Mouse (Mus musculus): ENCODE data around the gene St3gal3. TPM values are rescaled to one million over a fixed set of nuclear protein-coding genes. Genes with fewer than 3 reads are reported as not detected.

St3gal3 gene
- polyA plus RNA-seq, 1 experiment from 2014 or later: 4.5 TPM

GRCm38 (mm10) chr4:118147090-118147489, 12.4 kb upstream of the St3gal3 start:
- 94% methylated on average over 10 of the region's 10 CpGs for WGBS
- Histone ChIP-seq H3K36me3 (ENCODE audit: control insufficient read depth, insufficient read depth, low read length) (peaks cover 54% of the 10 kb centered on the region), H3K27me3 (replicated peaks; ENCODE audit: control insufficient read depth, insufficient read depth, low read length) (no peaks in the 10 kb centered on the region), H3K9me3 (ENCODE audit: control insufficient read depth, low read length) (no peaks in the 10 kb centered on the region), H3K27ac (ENCODE audit: low read depth, low read length) (no peak overlapping the region), H3K9ac (ENCODE audit: low read depth, low read length) (no peak overlapping the region), H3K4me2 (no peak overlapping the region), H3K4me3 (ENCODE audit: low read depth, low read length) (no peak overlapping the region), H3K4me1 (replicated peaks; ENCODE audit: control insufficient read depth, insufficient read depth, low read length) (peaks cover 2% of the 10 kb centered on the region; the same call in 1 of the 2 replicates)
- DNase-seq (ENCODE audit: low spot score) (no peak), ATAC-seq (replicated peaks; ENCODE audit: low FRiP score) (no peak)

- no peak overlapping the region for H3K9ac ChIP-seq (ENCODE audit: low read depth, low read length)
- H3K27ac ChIP-seq (ENCODE audit: low read depth, low read length): no peak overlapping the region
- H3K27me3 ChIP-seq (replicated peaks; ENCODE audit: control insufficient read depth, insufficient read depth, low read length): no peaks in the 10 kb centered on the region
- ATAC-seq (replicated peaks; ENCODE audit: low FRiP score) (no peak), DNase-seq (ENCODE audit: low spot score) (no peak)
- peaks cover 2% of the 10 kb centered on the region; the same call in 1 of the 2 replicates for H3K4me1 ChIP-seq (replicated peaks; ENCODE audit: control insufficient read depth, insufficient read depth, low read length)
- 75% methylated on average over 9 of the region's 9 CpGs for WGBS
- H3K9me3 ChIP-seq (ENCODE audit: control insufficient read depth, low read length): no peaks in the 10 kb centered on the region
- no peak overlapping the region for H3K4me3 ChIP-seq (ENCODE audit: low read depth, low read length)
- H3K36me3 ChIP-seq (ENCODE audit: control insufficient read depth, insufficient read depth, low read length): peaks cover 60% of the 10 kb centered on the region
- no peak overlapping the region for H3K4me2 ChIP-seq
Measured at GRCm38 (mm10) chr4:118144324-118144723, 9.6 kb upstream of the St3gal3 start.

- H3K27me3 ChIP-seq (replicated peaks; ENCODE audit: control insufficient read depth, insufficient read depth, low read length): no peaks in the 10 kb centered on the region
- no peaks in the 10 kb centered on the region for H3K9me3 ChIP-seq (ENCODE audit: control insufficient read depth, low read length)
- 90% methylated on average over 7 of the region's 7 CpGs for WGBS
- no peak overlapping the region for H3K4me2 ChIP-seq
- H3K4me1 ChIP-seq (replicated peaks; ENCODE audit: control insufficient read depth, insufficient read depth, low read length): peaks cover 2% of the 10 kb centered on the region; the same call in 1 of the 2 replicates
- ATAC-seq (replicated peaks; ENCODE audit: low FRiP score): no peak
- H3K36me3 ChIP-seq (ENCODE audit: control insufficient read depth, insufficient read depth, low read length): peaks cover 58% of the 10 kb centered on the region
- H3K4me3 ChIP-seq (ENCODE audit: low read depth, low read length): no peak overlapping the region
- H3K27ac ChIP-seq (ENCODE audit: low read depth, low read length): no peak overlapping the region
- H3K9ac ChIP-seq (ENCODE audit: low read depth, low read length): no peak overlapping the region
- no peak for DNase-seq (ENCODE audit: low spot score)
Measured at GRCm38 (mm10) chr4:118143679-118144078, 9.0 kb upstream of the St3gal3 start.

- Histone ChIP-seq H3K4me3 (ENCODE audit: low read depth, low read length) (no peak overlapping the region), H3K27me3 (replicated peaks; ENCODE audit: control insufficient read depth, insufficient read depth, low read length) (no peaks in the 10 kb centered on the region), H3K36me3 (ENCODE audit: control insufficient read depth, insufficient read depth, low read length) (peaks cover 56% of the 10 kb centered on the region), H3K4me1 (replicated peaks; ENCODE audit: control insufficient read depth, insufficient read depth, low read length) (no peaks in the 10 kb centered on the region; the same call in 1 of the 2 replicates), H3K27ac (ENCODE audit: low read depth, low read length) (no peak overlapping the region), H3K9me3 (ENCODE audit: control insufficient read depth, low read length) (no peaks in the 10 kb centered on the region), H3K4me2 (no peak overlapping the region), H3K9ac (ENCODE audit: low read depth, low read length) (no peak overlapping the region)
- WGBS: 91% methylated on average over 5 of the region's 5 CpGs
- no peak for DNase-seq (ENCODE audit: low spot score)
- no peak for ATAC-seq (replicated peaks; ENCODE audit: low FRiP score)
Measured at GRCm38 (mm10) chr4:118141511-118141910, 6.8 kb upstream of the St3gal3 start.

GRCm38 (mm10) chr4:118138891-118139290, 4.2 kb upstream of the St3gal3 start:
- H3K36me3 ChIP-seq (ENCODE audit: control insufficient read depth, insufficient read depth, low read length): peaks cover 33% of the 10 kb centered on the region
- H3K27ac ChIP-seq (ENCODE audit: low read depth, low read length): no peak overlapping the region
- no peaks in the 10 kb centered on the region for H3K9me3 ChIP-seq (ENCODE audit: control insufficient read depth, low read length)
- H3K4me3 ChIP-seq (ENCODE audit: low read depth, low read length): no peak overlapping the region
- no peaks in the 10 kb centered on the region for H3K27me3 ChIP-seq (replicated peaks; ENCODE audit: control insufficient read depth, insufficient read depth, low read length)
- H3K4me2 ChIP-seq: no peak overlapping the region
- WGBS: 92% methylated on average over 5 of the region's 5 CpGs
- no peak overlapping the region for H3K9ac ChIP-seq (ENCODE audit: low read depth, low read length)
- DNase-seq (ENCODE audit: low spot score) (no peak), ATAC-seq (replicated peaks; ENCODE audit: low FRiP score) (no peak)
- H3K4me1 ChIP-seq (replicated peaks; ENCODE audit: control insufficient read depth, insufficient read depth, low read length): peaks cover 4% of the 10 kb centered on the region; the same call in 1 of the 2 replicates

DNA sequence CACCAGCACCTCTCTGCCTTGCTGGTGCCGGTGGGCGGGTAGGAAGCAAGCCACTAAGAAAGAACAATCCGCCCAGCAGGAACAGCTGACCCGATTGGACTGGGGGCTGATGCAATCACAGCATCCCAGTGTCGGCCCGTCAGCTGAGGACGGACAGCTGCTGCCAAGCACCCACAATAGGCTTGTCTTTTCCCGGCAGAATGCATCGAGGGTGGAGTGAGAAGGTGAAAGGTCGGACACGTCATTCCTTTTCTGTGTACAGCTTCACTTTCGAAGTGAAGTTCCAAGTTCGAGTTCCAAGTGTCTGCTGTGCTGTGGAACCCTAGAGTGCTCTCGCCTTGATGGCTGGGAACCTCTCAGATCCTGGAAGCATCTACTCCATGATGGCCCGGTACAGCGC, 3.1 kb upstream of the St3gal3 start:
- H3K36me3 ChIP-seq (ENCODE audit: control insufficient read depth, insufficient read depth, low read length): peaks cover 30% of the 10 kb centered on the region
- WGBS: 91% methylated on average over 16 of the region's 16 CpGs
- no peak overlapping the region for H3K9ac ChIP-seq (ENCODE audit: low read depth, low read length)
- H3K4me3 ChIP-seq (ENCODE audit: low read depth, low read length): no peak overlapping the region
- no peak for ATAC-seq (replicated peaks; ENCODE audit: low FRiP score)
- no peak overlapping the region for H3K4me2 ChIP-seq
- H3K27me3 ChIP-seq (replicated peaks; ENCODE audit: control insufficient read depth, insufficient read depth, low read length): no peaks in the 10 kb centered on the region
- H3K9me3 ChIP-seq (ENCODE audit: control insufficient read depth, low read length): no peaks in the 10 kb centered on the region
- peaks cover 10% of the 10 kb centered on the region; the same call in 1 of the 2 replicates for H3K4me1 ChIP-seq (replicated peaks; ENCODE audit: control insufficient read depth, insufficient read depth, low read length)
- no peak overlapping the region for H3K27ac ChIP-seq (ENCODE audit: low read depth, low read length)
- DNase-seq (ENCODE audit: low spot score): no peak

- ATAC-seq (replicated peaks; ENCODE audit: low FRiP score): no peak
- WGBS: 93% methylated on average over 10 of the region's 10 CpGs
- Histone ChIP-seq H3K4me3 (ENCODE audit: low read depth, low read length) (no peak overlapping the region), H3K4me2 (no peak overlapping the region), H3K27me3 (replicated peaks; ENCODE audit: control insufficient read depth, insufficient read depth, low read length) (no peaks in the 10 kb centered on the region), H3K27ac (ENCODE audit: low read depth, low read length) (no peak overlapping the region), H3K9ac (ENCODE audit: low read depth, low read length) (no peak overlapping the region), H3K4me1 (replicated peaks; ENCODE audit: control insufficient read depth, insufficient read depth, low read length) (peaks cover 10% of the 10 kb centered on the region; the same call in 1 of the 2 replicates), H3K9me3 (ENCODE audit: control insufficient read depth, low read length) (no peaks in the 10 kb centered on the region), H3K36me3 (ENCODE audit: control insufficient read depth, insufficient read depth, low read length) (peaks cover 28% of the 10 kb centered on the region)
- DNase-seq (ENCODE audit: low spot score): no peak
Measured at GRCm38 (mm10) chr4:118137311-118137710, 2.6 kb upstream of the St3gal3 start.

DNA sequence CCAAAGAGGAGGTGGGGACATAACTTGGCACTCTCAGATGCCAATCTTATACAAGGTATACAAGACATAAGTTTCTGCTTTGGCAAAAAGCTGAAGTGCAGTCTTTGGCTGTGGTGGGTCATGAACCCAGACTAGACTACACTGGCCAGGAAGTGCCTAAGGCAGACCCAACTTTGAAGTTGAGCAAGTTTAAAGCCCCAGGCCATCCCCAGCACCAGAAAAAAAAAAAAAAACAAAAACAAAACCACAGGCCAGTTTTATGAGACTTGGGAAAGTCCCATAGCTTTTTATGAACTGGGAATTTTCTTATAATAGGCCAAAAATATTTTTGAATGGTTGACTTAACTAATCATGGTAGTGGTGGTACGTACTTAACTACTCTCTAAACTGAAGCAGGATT, 700 bp upstream of the St3gal3 start:
- Histone ChIP-seq H3K27ac (ENCODE audit: low read depth, low read length) (no peak overlapping the region), H3K4me2 (peak overlapping the region; percentile 80), H3K36me3 (ENCODE audit: control insufficient read depth, insufficient read depth, low read length) (peaks cover 17% of the 10 kb centered on the region), H3K4me1 (replicated peaks; ENCODE audit: control insufficient read depth, insufficient read depth, low read length) (peaks cover 10% of the 10 kb centered on the region; the same call in 1 of the 2 replicates), H3K9ac (ENCODE audit: low read depth, low read length) (peak overlapping the region; percentile 70), H3K27me3 (replicated peaks; ENCODE audit: control insufficient read depth, insufficient read depth, low read length) (no peaks in the 10 kb centered on the region), H3K9me3 (ENCODE audit: control insufficient read depth, low read length) (no peaks in the 10 kb centered on the region), H3K4me3 (ENCODE audit: low read depth, low read length) (peak overlapping the region; percentile 98)
- DNase-seq (ENCODE audit: low spot score): no peak
- no peak for ATAC-seq (replicated peaks; ENCODE audit: low FRiP score)
- WGBS: 92% methylated on average over 1 of the region's 1 CpGs

GRCm38 (mm10) chr4:118131329-118131728, 3.4 kb downstream of the St3gal3 start:
- Histone ChIP-seq H3K27me3 (replicated peaks; ENCODE audit: control insufficient read depth, insufficient read depth, low read length) (no peaks in the 10 kb centered on the region), H3K9ac (ENCODE audit: low read depth, low read length) (no peak overlapping the region), H3K4me3 (ENCODE audit: low read depth, low read length) (no peak overlapping the region), H3K4me1 (replicated peaks; ENCODE audit: control insufficient read depth, insufficient read depth, low read length) (peaks cover 11% of the 10 kb centered on the region; the same call in 1 of the 2 replicates), H3K36me3 (ENCODE audit: control insufficient read depth, insufficient read depth, low read length) (no peaks in the 10 kb centered on the region), H3K4me2 (no peak overlapping the region), H3K27ac (ENCODE audit: low read depth, low read length) (no peak overlapping the region), H3K9me3 (ENCODE audit: control insufficient read depth, low read length) (no peaks in the 10 kb centered on the region)
- ATAC-seq (replicated peaks; ENCODE audit: low FRiP score): no peak
- no peak for DNase-seq (ENCODE audit: low spot score)
- WGBS: 89% methylated on average over 5 of the region's 5 CpGs
